Mouse (Mus musculus) layer of hippocampus, adult 18-20 months (tissue): Measurements from ENCODE around the gene Slco1c1. TPM values are rescaled to one million over a fixed set of nuclear protein-coding genes. Genes with fewer than 3 reads are reported as not detected.
A peak's percentile ranks its signal among the peaks of the same experiment; 100 is the strongest.

Experiments used
- DNase-seq, 2 experiments: peaks; one replicate each; pipeline ENCODE4 v3.0.0; 2022; ENCODE audit warnings: low spot score in 2 of 2
- long read RNA-seq: library from polyadenylated mRNA; stranded (forward); transcript quantifications from one replicate; pipeline ENCODE4 v2.0.0, GENCODE M21; 2021
- total RNA-seq, 2 experiments: library from RNA; stranded (reverse); gene quantifications; 2 replicates each; pipeline ENCODE4 v1.2.3; 2021

Slco1c1 gene
- 10 to 100 TPM; 43.4 to 46.4 TPM for total RNA-seq
- long read RNA-seq, transcript Slco1c1-201 (15 exons, 3,178 nt): major isoform, 81 of 93 reads
- long read RNA-seq, partial matches to known transcripts: 5 of 93 reads
- long read RNA-seq, other reads (novel, unspliced or antisense): 5 of 93 reads

GRCm38 (mm10) chr6:141523747-141524640, at the start of gene Slco1c1:
Gene Slco1c1 (plus strand): TSS chr6:141524368.
- peak in 1 of 2 experiments; percentile 13 for DNase-seq

DNA sequence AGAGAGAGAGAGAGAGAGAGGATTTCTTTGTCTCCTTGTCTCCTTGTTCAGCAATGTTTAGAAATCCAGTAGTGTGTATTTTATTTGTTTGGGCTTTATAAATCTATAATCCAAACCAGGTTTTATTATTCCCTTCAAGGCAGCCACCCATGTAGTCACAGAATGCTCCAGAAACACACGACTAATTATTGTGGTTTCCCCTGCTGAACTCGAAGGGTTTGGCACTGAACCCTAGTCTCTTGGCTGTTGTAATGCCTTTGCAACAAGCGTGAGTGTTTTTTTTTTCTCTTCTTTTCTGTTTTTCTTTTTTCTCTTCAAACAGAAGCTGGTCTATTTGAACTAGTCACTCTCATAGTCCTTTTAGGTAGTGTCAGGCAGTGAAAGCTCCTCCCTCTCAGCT, 49.5 kb upstream of the Slco1c1 start:
- DNase-seq: no peak

DNA sequence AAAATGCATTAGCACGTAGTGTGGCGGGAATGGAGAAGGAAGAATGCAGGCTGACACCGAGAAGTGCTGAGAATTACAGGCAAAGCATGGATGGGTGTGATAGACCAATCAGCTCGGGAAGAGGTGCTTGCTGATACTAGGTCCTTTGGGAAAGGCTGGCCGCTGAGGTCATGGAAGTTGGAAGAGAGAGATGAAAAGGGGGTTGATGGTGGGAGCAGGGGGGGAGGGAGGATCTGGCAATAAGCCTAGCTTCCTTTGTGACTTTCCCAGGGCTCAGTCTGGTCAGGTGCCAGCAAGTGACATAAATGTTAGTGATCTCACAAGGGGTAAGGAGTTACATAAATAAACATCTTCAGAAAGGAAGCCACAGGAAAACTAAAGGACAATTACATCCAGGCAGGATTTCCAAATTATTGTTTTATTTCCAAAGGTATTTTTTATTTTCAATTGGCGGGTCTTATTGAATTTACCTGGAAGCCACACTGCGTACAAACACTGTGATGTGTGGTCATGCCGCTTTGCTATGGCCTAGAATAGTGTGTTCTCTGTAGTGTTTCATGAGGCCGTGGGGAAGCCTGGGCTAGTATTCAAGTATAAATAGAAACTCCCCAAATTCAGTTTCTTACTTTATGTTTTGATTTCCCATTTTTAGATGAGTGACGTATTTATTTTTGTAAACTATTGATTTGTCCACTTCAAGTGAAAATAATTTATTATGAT, 38.7 kb upstream of the Slco1c1 start:
- no peak for DNase-seq

- DNase-seq: peak; percentile 3 to 57
Measured at GRCm38 (mm10) chr6:141487266-141487665, 36.9 kb upstream of the Slco1c1 start.

DNA sequence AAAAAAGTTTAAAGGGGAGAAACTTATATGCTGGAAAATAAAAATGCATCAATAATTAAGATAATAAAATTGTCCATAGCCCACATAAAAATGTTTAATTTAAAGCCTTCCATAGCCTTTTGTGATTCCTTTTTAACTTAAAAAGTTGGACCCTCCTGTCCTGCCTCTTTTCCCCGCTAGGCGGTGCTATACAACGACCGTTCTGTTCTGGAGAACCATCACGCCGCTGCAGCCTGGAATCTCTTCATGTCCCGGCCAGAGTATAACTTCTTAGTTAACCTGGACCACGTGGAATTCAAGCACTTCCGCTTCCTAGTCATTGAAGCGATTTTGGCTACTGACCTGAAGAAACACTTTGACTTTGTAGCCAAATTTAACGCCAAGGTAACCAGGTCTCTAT, 35.5 kb upstream of the Slco1c1 start:
- DNase-seq: peak in 1 of 2 experiments; percentile 61

DNA sequence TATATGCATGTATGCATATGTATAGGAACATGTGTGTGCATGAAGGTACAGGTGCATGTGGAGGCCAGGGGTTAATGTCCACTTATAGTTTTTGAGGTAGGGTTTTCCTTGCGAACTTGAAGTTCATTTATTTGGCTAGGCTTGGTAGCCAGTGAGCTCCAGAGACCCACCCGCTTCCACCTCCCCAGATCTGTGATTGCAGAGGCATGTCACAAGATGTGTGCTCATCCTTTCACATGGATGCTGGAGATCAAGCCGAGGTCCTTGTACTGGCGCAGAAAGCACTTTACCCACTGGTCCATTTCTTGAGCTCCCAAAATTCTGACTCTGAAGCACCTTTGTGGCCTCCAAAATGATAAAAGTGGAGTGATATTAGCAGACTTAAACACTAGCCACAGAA, 29.3 kb upstream of the Slco1c1 start:
- no peak for DNase-seq

DNA sequence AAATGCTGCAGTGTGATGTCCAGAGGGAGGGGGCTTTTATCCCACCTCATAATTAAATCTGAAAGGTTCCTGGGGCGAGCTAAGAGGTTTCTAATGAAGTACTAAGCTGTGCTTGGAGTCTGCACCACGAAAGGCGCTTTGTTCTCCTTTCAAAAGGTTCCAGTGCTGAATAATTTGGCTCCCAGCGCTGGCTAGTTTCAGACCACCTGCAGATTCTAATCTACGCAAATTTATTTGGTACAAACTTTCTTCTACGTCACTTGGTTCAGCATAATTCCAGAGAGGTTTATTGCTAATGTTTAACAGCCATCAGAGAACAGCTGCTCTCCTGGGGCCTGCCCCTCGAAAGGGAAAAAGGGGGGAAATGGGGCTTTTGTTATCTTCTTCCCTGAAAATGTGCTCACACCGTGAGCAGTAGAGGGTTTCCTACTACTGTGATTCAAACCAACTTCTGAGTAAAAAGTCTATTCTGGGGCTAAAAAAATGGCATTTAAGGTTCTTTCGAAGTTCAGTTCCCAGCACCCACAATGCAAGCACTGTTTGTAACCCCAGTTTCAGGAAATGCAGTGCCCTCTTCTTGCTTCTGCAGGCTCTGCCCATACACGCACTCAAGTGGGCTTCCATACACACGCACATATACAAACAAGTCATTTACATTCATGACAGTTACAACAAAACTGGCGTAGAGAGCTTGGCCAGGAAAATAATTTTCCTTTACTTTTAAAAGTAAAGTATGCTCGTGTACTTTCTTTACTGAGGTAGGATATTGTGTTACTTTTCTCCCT, 28.3 kb upstream of the Slco1c1 start:
- peak in 1 of 2 experiments; percentile 25 for DNase-seq

DNA sequence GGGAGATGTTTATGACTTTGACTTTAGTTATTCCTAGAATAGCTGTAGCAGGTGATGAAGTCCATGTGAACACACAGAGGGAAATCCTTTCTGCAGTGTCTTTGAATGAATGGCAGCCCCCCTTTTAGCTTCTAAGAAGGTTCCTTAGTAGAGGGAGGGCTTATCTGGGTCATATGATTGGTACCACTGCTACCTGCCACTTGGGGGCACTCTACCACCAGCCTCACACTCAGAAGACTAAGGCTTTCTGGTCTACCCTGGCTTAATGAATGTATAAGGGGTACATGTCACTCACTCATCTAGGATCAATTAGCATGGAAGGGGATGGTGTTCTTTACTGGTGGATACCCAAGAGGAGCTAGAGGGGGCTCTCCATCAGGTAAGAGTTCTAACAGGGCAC, 24.7 kb upstream of the Slco1c1 start:
- no peak for DNase-seq

- no peak for DNase-seq
Measured at GRCm38 (mm10) chr6:141501171-141501570, 23.0 kb upstream of the Slco1c1 start.

- DNase-seq: no peak
Measured at GRCm38 (mm10) chr6:141522541-141522940, 1.6 kb upstream of the Slco1c1 start.

GRCm38 (mm10) chr6:141525787-141526186, 1.6 kb downstream of the Slco1c1 start:
- peak in 1 of 2 experiments; percentile 39 for DNase-seq

DNA sequence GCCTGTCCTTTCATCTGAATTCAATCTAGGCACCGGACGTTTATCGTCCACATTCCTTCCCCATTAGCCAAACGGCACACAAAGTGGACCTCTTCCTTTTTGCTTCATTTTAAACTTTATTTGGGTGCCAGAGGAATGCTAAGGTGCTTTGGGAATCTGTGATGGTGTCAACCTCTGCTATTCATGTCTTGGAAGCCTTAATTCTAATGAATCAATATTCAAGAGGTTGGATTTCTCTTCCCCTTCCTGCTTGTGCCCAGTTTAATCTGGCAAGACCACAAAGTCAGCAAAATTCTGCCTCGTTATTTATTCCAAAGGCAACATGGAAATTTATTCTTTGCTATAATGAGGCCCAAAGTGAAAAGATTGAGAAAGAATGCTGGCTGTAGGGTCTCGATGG, 6.7 kb downstream of the Slco1c1 start:
- peak in 1 of 2 experiments; percentile 4 for DNase-seq

- DNase-seq: no peak
Measured at GRCm38 (mm10) chr6:141537298-141537697, 13.1 kb downstream of the Slco1c1 start.

- no peak for DNase-seq
Measured at GRCm38 (mm10) chr6:141541136-141541535, 17.0 kb downstream of the Slco1c1 start.

GRCm38 (mm10) chr6:141543344-141543743, 19.2 kb downstream of the Slco1c1 start:
- no peak for DNase-seq

GRCm38 (mm10) chr6:141558118-141558517, 34.0 kb downstream of the Slco1c1 start:
- DNase-seq: no peak

GRCm38 (mm10) chr6:141567366-141567765, 43.2 kb downstream of the Slco1c1 start:
- peak in 1 of 2 experiments; percentile 5 for DNase-seq

DNA sequence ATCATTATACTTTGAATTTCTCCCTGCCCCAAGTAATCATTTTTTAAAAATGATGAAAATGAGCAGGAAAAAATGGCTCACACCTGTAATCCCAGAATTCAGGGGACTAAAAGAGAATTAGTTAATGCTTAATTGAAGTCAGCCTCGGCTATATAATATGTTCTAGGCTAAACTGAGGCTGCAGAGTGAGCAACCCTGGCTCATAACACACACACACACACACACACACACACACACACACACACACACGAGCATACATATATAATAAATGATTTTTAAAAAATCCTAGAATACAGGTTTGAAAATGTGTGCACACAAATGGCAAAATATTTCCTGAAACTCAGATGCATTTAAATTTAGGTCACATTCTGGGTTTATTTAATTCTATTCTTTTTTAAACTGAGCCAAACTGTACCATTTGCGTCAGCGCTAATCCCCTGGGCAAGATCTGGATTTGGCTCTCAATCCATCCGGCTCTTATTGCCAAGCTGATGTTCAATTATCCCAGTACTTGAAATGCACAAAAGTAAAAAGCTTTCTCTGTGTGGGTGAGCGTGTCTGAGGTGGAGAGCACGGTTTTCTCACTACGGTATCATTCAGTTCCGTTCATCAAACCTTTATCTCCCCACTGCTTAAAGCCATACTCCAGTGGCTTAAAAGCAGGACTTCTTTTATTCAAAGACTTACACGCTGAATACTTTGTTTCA, 43.8 kb downstream of the Slco1c1 start:
- DNase-seq: peak in 1 of 2 experiments; percentile 19

DNA sequence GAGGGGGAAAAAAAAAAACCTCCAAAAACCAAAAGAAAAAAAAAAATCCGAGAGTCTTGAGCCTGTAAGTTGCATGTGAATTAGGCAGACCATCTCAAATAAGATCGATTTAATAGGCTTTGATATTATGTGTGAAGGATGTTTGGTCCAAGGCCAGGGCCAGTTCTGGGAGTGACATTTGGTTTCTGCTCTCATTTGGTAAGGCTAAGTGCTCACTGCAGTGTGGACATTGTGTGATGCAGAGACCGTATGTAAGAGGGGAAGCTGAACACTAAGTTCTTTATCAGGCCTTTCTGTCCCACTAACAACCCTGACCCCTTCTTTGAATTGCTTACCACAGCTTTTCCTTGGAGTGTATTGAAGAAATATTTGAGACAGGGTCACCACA, 44.4 kb downstream of the Slco1c1 start:
- no peak for DNase-seq

DNA sequence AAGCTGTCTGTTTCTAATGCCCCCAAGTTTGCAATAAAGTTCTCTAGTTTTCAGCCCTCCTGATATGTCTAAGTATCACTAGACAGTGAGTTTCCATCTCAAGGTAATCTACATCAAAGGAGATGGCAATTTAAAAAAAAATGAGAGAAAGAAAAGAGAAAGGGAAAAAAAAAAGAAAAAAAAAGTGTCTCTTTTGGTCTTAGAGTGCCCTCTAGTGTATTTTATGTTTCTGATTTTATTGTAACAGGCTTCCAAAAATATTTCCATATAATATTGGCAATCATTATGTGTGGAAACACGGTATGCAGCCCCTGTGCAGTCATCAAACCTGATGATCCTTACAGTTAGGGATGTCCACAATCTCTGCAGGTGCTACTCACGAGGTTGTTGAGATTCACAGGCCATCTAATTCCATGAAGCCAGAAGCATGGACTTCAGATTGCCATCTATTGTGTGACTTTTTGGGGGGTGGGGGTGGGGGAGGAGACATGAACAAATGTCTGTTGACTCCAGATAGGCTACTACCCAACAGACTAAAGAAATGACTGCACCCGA, 52.6 kb downstream of the Slco1c1 start:
- DNase-seq: peak in 1 of 2 experiments; percentile 4
